Mouse (Mus musculus): ENCODE results near the gene Bcl2a1c. TPM values are rescaled to one million over a fixed set of nuclear protein-coding genes. Genes with fewer than 3 reads are reported as not detected.
"Not testable (repeated sequence)": the region's sequence is repeated elsewhere in the genome, so short reads cannot be mapped to it uniquely, and the experiment has no call there.

Bcl2a1c gene
- polyA plus RNA-seq, 1 experiment from 2014 or later: not detected

DNA sequence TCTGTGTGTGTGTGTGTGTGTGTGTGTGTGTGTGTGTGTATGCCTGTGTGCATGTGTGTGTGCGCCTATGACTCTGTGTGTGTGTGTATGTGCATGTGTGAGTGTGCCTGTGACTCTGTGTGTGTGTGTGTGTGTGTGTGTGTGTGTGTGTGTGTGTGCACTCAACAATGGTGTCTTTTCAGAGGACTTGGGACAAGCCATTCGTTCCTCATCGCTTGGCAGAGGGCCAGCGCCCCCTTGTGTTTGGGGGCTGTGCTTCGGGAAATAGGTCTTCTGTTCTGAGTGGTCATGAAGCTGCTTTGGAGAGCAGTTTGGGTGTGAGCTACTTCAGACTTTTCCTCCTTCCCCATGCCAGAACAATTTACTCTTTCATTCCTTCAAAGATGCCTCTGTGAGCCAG is 41.8 kb downstream of the Bcl2a1c start:
- DNase-seq (ENCODE audit: low spot score, missing footprints): not testable (repeated sequence)
- 32% methylated on average over 5 of the region's 5 CpGs for WGBS

DNA sequence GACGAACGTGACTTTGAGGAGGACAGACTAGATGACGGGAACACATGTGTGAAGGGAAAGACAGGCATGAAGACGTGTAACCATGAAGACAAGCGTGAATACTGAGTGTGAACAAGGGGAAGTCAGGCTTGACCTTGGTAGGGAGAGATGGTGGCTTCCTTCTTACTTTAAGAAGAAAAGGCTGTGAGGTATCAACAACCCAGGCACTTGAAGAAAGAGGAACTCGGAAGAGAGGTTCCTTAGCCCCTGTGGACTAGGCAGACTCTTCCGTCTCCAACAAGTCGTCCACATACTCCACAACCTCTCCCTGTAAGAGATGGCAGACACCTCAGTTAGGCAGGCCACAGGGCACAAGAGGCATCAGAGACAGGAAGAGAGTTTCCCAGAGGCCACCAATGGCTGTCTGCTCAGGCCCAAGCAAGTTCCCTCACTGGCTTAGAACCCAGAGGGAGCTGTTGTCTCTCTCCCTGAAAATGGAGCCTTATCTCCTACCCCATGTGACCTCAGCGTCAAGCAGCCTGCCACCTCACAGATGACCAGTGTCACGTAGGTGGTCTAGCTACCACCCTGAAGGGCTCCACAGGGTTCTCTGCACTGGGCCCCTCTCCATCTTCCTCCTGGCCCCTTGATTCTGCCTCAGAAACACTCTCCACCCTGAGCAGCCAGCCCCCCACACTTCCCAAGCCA is 45.5 kb downstream of the Bcl2a1c start:
- no peaks in the 10 kb centered on the region for H3K4me1 ChIP-seq (ENCODE audit: control insufficient read depth, insufficient read depth, low read length)
- H3K4me3 ChIP-seq (ENCODE audit: low read depth, low read length): no peak overlapping the region
- 89% methylated on average over 10 of the region's 10 CpGs for WGBS
- H3K27ac ChIP-seq (ENCODE audit: low read depth, low read length): no peak overlapping the region
- DNase-seq (ENCODE audit: low spot score, missing footprints): no peak
- H3K4me2 ChIP-seq: no peak overlapping the region
- H3K36me3 ChIP-seq (ENCODE audit: control insufficient read depth, insufficient read depth, low read length): no peaks in the 10 kb centered on the region
- no peaks in the 10 kb centered on the region for H3K27me3 ChIP-seq (ENCODE audit: control insufficient read depth, insufficient read depth, low read length)
- H3K9ac ChIP-seq (ENCODE audit: low read length): no peak overlapping the region
- ATAC-seq (ENCODE audit: low FRiP score): no peak
- no peaks in the 10 kb centered on the region for H3K9me3 ChIP-seq (ENCODE audit: control insufficient read depth, low read length)

More for the DNA sequence above, 41.8 kb downstream of the Bcl2a1c start:
- H3K4me1 ChIP-seq (ENCODE audit: control insufficient read depth, insufficient read depth, low read length); H3K36me3 ChIP-seq (ENCODE audit: control insufficient read depth, insufficient read depth, low read length); H3K27me3 ChIP-seq (ENCODE audit: control insufficient read depth, insufficient read depth, low read length); H3K4me3 ChIP-seq (ENCODE audit: low read depth, low read length); H3K4me2 ChIP-seq; H3K9ac ChIP-seq (ENCODE audit: low read length); H3K27ac ChIP-seq (ENCODE audit: low read depth, low read length); ATAC-seq (ENCODE audit: low FRiP score); H3K9me3 ChIP-seq (ENCODE audit: control insufficient read depth, low read length): not testable (repeated sequence)

GRCm38 (mm10) chr9:114377168-114377567 is 47.2 kb downstream of the Bcl2a1c start:
- H3K27ac ChIP-seq (ENCODE audit: low read depth, low read length): no peak overlapping the region
- 96% methylated on average over 10 of the region's 10 CpGs for WGBS

DNA sequence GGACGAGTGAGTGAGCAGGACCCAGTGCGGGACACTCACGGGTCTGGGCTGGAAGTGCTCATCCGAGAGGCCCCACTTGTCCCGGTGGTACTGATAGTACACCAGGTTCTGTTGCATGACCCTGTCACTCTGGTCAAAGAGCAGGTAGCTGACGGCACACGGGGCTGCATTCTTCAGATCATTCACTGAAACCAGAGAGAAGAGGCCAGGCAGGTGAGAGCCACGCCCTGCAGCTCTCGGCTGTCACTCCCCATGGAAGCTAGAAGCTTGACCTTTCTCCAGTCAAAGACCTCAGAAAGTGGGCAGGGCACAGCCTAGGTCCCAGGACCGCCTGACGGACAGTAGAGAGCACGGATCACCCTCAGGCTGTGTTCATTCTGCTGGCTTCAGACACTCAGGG is 49.9 kb downstream of the Bcl2a1c start:
- WGBS: 90% methylated on average over 12 of the region's 12 CpGs
- no peak for ATAC-seq (ENCODE audit: low FRiP score)
- H3K36me3 ChIP-seq (ENCODE audit: control insufficient read depth, insufficient read depth, low read length): no peaks in the 10 kb centered on the region
- H3K9ac ChIP-seq (ENCODE audit: low read length): no peak overlapping the region
- DNase-seq (ENCODE audit: low spot score, missing footprints): no peak
- H3K4me3 ChIP-seq (ENCODE audit: low read depth, low read length): no peak overlapping the region
- no peaks in the 10 kb centered on the region for H3K4me1 ChIP-seq (ENCODE audit: control insufficient read depth, insufficient read depth, low read length)
- H3K27me3 ChIP-seq (ENCODE audit: control insufficient read depth, insufficient read depth, low read length): no peaks in the 10 kb centered on the region
- H3K4me2 ChIP-seq: no peak overlapping the region
- no peaks in the 10 kb centered on the region for H3K9me3 ChIP-seq (ENCODE audit: control insufficient read depth, low read length)
- H3K27ac ChIP-seq (ENCODE audit: low read depth, low read length): no peak overlapping the region

More at GRCm38 (mm10) chr9:114377168-114377567, 47.2 kb downstream of the Bcl2a1c start:
- Histone ChIP-seq H3K4me2 (no peak overlapping the region), H3K36me3 (ENCODE audit: control insufficient read depth, insufficient read depth, low read length) (no peaks in the 10 kb centered on the region), H3K4me3 (ENCODE audit: low read depth, low read length) (no peak overlapping the region), H3K9me3 (ENCODE audit: control insufficient read depth, low read length) (no peaks in the 10 kb centered on the region), H3K9ac (ENCODE audit: low read length) (no peak overlapping the region), H3K27me3 (ENCODE audit: control insufficient read depth, insufficient read depth, low read length) (no peaks in the 10 kb centered on the region), H3K4me1 (ENCODE audit: control insufficient read depth, insufficient read depth, low read length) (no peaks in the 10 kb centered on the region)
- ATAC-seq (ENCODE audit: low FRiP score) (no peak), DNase-seq (ENCODE audit: low spot score, missing footprints) (no peak)

Other genes with a start within 250 kb of the Bcl2a1c start
- gene Crtap, start 60.5 kb downstream of the Bcl2a1c start, polyA plus RNA-seq (2014; fragmentation: Nextera tagmentation; extraction: Ambion mirVana): 37.6 and 38.7 TPM in 2 replicates
- 20.9 and 25.6 TPM in 2 replicates for gene Glb1, start 70.9 kb downstream of the Bcl2a1c start, polyA plus RNA-seq (2014; fragmentation: Nextera tagmentation; extraction: Ambion mirVana)
- gene Tmppe, start 71.0 kb downstream of the Bcl2a1c start, polyA plus RNA-seq (2014; fragmentation: Nextera tagmentation; extraction: Ambion mirVana): 3.1 and 3.8 TPM in 2 replicates
- not detected in 2 replicates for gene Ccr4, start 174.8 kb downstream of the Bcl2a1c start, polyA plus RNA-seq (2014; fragmentation: Nextera tagmentation; extraction: Ambion mirVana)
- not detected in 2 replicates for gene C130032M10Rik, start 185.6 kb downstream of the Bcl2a1c start, polyA plus RNA-seq (2014; fragmentation: Nextera tagmentation; extraction: Ambion mirVana)
- gene Trim71, start 234.2 kb downstream of the Bcl2a1c start, polyA plus RNA-seq (2014; fragmentation: Nextera tagmentation; extraction: Ambion mirVana): 1.6 and 2.2 TPM in 2 replicates